Mouse (Mus musculus): Measurements from ENCODE around the gene Mapk8ip1. TPM values are rescaled to one million over a fixed set of nuclear protein-coding genes. Genes with fewer than 3 reads are reported as not detected.

Mapk8ip1 gene
- total RNA-seq, 2 experiments from 2014 or later: 344 to 389 TPM

DNA sequence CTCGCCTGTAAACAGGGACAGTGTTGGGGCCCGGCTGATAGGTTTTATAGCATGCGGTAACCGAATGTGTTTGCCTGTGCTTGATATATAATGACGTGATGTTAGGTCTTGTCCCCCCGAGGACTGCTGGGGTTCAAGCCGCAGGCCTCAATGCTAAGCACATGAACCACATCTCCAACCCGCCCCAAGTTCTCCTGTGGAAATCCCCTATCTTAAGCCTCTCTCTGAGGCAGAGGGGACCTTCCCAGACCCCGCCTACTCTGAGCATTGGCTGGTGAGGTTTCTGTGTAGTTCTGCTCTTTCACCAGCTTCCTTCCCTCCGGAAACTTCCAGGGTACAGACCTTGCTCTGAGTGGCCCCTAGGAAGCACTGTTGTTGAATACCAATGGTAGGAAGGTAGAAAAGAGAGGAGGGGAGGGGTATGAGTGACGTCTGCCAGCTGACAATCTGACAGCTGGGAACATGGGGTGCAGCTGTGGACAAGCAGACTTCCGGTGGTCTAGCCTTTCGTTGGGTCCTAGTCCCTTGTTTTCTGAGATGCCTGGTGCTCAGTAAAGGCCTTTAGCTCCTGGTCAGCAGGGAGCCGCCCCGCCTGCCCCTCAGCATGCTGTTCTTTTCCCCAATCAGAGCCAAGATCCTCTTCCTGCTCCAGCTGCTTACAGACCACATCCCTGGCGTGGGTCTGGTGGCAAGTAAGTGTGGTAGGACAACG lies 21.1 kb downstream of the Mapk8ip1 start:
- no peak for DNase-seq (ENCODE audit: low spot score in 2 of 2)
- intact Hi-C loops (cut with DNase I): no loop called here

DNA sequence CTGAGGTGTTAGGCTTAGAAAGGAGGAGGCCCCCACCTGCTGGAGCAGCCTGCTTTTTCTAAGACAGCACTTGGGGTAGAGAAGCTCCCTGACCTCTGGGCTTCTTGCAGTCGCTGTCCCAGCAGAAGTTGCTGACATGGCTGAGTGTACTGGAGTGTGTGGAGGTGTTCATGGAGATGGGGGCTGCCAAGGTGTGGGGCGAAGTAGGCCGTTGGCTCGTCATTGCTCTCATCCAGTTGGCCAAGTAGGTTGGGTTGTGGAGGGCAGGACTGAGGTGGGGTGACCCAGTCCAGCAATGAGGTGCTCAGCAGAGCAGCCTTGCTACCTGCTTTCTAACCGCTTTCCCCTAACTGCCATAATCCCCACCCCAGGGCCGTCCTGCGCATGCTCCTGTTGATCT lies 23.7 kb downstream of the Mapk8ip1 start:
- intact Hi-C loops (cut with DNase I): no loop called here
- no peak for DNase-seq (ENCODE audit: low spot score in 2 of 2)

DNA sequence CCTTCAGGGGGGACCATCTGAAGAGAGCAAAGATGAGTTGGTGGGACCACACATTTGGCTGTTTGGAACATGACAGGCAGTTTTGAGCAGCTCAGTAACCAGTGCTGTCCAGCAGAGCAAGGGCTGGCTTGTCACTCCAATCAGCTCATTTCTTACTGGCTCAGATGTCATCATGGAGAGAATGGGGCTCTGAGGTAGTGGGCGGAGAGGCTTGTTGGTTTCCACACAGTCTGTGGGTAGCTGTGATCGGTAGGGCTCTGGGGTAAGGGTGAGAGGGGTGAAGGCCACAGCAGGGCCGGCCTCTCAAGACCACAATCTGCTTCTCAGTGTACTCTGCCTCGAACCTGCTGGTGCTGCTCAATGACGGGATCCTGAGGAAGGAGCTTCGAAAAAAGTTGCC lies 24.8 kb downstream of the Mapk8ip1 start:
- DNase-seq (ENCODE audit: low spot score in 2 of 2): no peak
- intact Hi-C loops (cut with DNase I): no loop called here

DNA sequence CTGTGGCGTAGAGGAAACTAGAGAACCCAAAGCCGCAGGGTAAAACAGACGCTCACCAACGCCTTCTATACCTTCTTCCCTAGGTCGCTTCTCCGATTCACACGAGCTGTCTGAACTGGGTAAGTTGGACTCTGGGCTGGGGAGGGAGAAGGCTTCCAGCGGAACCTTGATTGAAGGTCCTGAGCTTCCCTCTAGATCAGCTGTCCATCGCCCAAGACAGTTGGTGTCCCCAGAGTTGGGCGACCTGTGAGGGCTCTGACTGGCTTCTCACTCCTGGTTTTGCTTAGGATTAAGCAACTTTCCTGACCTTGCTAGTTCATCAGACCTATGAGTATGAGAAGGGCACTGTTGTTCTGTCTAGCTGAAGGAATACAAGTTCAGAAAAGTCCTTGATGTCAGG lies 25.3 kb downstream of the Mapk8ip1 start:
- DNase-seq (ENCODE audit: low spot score in 2 of 2): no peak
- intact Hi-C loops (cut with DNase I): no loop called here

DNA sequence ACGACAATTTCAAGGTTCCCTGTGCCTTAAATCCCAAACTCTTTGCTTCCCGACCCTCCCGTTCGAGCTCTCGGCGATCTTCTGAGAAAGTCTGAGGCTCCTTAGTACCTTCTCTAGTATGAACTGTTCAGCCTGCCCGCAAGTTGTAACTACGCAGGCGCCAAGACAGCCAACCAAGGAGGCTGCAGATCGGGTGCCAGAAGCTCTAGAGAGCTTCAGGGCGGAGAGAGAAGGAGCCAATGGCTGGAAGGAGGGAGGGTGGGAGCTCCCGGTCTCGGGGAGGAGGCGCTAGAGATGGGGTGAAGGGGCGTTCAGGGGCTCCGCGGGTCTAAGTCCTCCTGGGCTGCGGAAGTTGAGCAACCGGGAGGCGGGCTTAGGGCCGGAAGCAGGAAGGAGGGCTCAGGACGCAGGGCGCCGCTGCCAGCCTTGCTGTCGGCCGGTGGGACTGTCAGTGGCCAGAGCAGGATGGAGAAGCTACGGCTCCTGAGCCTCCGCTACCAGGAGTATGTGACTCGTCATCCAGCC lies 25.9 kb downstream of the Mapk8ip1 start:
- DNase-seq (ENCODE audit: low spot score in 2 of 2): peak; percentile 95
- intact Hi-C loops (cut with DNase I): no loop called here

DNA sequence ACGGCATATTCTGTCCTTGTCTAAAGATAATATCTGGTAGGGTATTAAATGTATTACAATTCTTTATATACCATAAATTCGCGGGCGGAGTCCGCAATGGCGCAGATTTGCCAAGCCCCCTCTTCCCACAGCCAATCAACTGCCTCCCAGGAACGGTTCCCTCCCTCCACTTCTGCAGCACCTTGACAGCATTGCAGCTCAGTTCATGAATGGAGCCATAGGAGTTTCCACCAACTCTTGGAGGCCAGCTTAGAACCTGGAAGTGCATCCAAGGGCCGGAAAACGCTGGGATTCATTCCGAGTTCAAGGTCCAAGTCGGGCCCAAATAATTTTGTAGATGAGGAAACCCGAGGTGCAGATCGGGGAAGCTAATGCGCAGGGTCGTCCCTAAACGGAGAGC lies 26.5 kb downstream of the Mapk8ip1 start, which contains the start of the genes Pex16 and Large2:
TSS of gene Pex16 (plus strand) at position 163 of the 400 bp plus-strand sequence.
TSS of gene Large2 (minus strand) at position 356 of the 400 bp plus-strand sequence.
- intact Hi-C loops (cut with DNase I): no loop called here
- peak; percentile 58 to 61 for DNase-seq (ENCODE audit: low spot score in 2 of 2)

DNA sequence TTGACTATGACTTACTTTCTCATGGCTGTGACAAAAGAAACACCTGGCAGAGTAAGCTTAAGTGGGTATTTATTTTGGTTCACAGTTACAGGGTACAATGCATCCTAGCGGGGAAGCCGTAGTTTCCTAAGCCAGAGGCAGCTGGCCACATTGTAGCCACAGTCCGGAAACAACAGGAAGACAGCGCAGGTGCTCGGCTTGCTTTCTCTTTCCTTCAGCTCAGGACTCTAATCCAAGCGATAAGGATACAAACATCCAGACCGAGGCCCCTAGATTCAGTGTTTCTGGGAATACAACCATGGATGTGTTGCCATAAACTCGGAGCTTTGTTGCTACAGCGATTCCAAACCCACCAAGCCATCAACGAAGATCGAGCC lies 27.6 kb downstream of the Mapk8ip1 start:
- intact Hi-C loops (cut with DNase I): no loop called here
- DNase-seq (ENCODE audit: low spot score in 2 of 2): no peak

DNA sequence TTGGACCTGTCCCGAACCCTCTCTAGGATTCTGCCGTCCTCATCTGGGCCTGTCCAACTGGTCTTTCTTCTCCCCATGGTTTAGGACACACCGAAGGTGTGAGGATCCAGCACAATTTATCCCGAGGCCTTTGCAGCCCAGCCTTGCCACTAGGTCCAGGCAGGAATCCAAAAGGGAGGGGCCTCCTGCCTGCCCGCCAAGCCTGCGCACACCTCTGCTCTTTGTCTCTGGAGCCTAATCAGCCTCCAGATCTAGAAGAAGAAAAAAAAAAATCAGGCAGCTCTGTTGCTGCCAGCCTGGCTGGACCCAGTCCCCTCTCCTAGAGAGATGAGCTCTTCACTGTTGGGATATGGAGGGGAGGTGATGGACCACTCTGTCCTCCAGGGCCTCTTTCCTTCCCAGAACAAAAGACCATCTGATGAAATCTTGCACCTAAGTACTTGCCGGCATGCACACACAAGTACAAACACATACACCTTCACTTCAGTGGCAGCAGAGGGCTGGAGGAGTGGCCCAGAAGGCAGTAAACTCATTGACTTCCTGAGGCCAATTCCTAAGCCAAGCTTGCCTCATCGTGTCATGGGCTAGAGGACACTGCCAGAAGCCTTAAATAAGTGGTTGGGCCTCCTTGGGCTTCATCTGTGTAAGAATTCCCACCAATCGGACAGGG lies 28.2 kb downstream of the Mapk8ip1 start:
- DNase-seq (ENCODE audit: low spot score in 2 of 2): no peak
- intact Hi-C loops (cut with DNase I): no loop called here

DNA sequence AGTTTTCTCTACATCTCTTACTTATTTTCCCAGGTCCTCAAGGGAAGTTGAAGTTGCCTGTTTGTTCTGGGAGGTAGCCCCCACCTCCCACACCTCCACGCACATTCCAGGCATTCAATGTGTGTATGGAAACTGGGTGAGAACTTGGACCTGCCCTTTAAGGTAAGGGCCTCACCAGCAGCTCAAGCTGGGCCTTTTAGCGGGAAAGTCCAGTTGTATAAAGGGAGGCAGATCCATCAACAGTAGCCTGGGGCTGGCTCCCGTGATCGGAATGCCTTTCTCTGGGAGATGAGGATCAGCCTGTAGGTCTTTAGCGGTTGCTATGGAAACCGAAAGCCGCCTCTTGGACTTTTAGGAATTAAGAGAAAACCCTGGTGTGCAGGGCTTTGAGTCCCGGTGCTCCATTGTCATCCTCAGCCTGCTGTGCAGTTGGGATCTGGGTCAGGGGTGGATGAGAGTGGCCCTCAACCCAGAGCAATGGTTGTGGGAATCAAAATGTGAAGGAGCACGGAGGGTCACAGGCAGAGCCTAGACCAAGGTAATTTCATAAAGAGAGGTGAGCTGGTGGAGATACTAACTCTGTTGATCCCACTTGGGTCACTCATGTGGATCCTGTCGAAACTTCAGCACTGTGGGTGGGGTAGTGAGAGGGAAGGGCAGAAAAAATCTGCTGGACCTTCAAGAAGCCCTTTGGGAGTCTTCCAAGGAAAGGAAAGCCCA lies 28.9 kb downstream of the Mapk8ip1 start:
- intact Hi-C loops (cut with DNase I): no loop called here
- no peak for DNase-seq (ENCODE audit: low spot score in 2 of 2)

DNA sequence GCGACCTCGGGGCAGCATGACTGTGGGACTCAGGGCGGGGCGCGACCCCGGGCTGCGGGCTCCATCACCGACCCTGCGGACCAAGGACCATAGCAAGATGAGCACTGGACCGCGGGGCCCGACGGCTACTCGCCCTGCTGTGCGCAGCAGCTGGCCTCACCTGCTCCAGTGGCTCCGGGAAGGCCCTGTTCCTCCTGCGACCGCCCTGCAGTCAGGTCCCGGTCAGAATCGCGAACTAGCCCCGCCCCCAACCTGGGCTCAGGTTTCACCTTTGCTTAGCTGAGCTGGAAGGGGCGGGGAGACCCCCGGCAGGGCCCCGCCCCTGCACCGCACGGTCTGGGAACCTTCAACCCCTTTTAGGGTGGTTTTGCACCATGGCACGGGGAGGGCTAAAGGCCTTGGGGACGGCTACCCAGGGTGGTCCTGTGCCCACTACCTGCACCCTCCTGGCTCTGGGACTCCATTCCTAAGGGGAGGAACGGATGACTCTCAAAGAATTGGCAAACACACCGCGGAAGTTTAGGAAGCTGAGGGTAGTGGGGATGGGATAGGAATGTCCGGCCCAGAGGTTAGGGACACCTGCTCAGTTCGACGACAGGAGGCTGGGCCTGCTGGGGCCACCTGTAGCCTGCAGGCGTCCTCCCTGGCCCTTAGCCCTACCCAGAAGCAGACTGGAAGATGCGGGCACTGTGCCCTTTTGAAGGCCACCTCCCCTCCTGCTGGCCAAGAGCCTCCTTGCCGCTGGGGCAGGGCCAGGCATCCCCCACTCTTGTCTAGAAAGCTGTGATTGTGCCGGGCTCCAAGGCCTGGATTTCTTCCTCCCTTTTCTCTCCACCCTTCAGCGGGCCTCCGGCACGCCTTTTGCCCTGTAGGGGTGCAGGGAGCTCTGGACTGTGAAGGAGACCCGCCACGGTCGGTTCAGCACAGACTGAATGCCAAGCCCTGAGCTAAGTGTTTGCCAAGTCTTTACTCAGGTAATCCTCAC lies 29.9 kb downstream of the Mapk8ip1 start:
- intact Hi-C loops (cut with DNase I): no loop called here
- DNase-seq (ENCODE audit: low spot score in 2 of 2): no peak

DNA sequence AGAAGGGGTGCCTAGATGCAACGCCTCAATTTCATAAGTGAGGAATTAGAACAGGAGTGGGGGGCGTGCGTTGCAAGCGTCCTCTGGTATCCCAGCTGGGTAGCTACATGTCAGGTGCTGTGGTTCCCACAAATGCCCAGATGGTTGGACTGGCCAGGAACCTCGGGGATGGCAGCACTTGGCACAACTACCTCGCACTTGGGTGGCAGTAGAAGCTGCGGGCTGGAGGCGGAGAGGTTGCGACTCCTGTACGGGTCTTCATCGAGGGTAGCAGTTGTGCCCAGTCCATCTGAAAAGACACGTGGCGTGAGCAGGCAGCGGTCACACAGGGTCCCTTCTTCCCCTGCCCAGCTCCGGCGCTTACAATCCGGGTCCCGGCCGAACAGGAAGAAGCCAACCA lies 30.7 kb downstream of the Mapk8ip1 start:
- DNase-seq (ENCODE audit: low spot score in 2 of 2): no peak
- intact Hi-C loops (cut with DNase I): no loop called here

DNA sequence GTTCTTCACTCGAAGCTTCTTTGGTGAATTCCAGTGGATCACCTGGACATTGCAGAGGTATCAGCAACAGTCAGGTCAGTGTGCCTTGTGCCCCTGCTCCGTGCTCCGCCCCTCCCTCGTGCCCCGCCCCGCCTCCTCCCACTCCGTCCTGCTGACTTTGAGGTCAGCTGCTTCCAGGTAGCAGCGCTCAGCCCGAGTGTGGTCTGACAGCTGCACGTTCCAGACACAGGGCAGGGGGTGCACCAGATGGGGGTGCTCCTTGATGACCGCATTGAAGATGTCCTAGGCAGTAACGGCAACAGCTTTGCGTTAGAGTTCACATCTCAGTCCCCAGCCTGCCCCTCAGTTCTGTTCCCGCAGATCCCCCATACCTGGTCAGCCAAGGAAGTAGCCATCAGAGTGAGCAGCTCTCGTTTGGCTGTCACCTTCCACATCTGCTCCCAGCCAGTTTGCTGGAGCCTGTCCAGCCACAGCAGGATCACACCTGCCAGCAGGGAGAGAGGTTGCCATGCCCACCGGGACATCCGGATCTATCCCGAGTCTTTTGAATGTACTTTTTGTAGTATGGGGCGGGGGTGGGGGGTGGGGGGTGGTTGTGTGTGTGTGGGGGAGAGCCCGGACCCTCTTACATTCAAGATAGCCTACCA lies 33.6 kb downstream of the Mapk8ip1 start:
- intact Hi-C loops (cut with DNase I): no loop called here
- no peak for DNase-seq (ENCODE audit: low spot score in 2 of 2)

DNA sequence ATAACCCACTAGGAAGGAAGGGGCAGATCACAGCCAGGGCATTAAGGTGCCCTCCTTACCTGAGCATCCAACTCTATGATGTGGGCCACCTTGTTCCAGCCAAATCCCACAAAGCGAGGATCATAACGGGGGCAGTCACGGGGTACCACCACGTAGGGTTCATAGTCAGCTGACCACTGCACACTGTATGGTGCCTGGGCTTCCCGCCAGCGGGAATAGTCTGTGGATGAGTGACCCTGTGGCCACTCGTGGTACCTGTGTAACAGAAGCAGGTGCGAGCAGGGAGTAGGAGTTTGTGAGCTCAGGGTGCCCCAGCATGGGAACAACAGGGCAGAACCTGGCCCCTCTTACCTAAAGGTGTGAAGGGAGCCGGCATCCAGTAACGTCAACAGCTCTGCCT lies 35.5 kb downstream of the Mapk8ip1 start:
- no peak for DNase-seq (ENCODE audit: low spot score in 2 of 2)
- intact Hi-C loops (cut with DNase I): no loop called here

DNA sequence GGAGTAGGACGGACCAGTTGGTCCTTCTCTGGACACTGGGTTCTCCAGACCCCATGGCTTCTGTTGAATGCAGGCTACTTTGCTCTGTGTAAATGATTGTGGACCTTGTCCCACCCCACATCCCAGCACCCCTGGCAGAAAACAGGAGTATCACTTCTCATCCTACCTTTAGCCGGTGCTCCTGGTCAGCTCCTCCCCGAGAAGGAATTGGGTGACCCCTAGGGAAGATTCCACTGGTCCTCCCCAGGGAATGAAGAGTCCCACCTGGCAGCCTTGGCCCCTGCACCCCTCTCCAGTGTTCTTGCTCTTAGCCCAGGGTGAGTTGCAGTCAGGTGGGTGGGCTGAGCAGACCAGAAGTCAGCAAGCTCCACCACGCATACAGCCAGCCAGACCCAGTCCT lies 37.0 kb downstream of the Mapk8ip1 start:
- no peak for DNase-seq (ENCODE audit: low spot score in 2 of 2)
- intact Hi-C loops (cut with DNase I): no loop called here

DNA sequence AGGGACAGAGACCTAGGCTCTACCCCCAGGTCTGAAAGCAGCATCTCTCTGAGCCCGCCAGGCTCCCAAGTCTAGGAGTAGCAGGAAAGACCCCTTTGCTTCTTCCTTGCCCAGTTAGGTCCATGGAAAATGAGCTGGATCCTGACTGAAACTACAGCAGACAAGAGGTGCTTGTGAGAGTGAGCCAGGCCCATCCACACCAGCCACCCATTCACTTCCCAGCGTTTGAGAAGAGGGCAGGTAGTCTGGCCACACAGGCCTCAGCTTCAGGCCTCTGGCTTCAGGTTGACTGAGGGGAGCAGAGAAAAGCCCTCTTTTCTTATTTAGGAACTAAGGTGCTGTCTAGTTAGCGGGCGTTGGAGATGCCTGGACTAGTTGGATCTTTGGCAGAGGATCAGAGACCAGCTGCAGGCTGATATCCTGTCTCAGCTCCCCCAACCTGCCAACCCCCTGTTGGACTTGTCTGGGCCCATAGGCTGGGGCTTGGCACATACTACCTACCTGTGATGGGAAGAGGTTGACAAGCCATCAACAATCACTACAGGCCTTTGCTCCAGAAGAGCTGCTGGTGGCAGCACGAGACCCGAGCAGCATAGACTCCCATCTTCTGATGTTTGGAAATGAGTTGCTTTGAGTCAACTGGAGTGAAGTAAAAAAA lies 38.4 kb downstream of the Mapk8ip1 start:
- intact Hi-C loops (cut with DNase I): no loop called here
- DNase-seq (ENCODE audit: low spot score in 2 of 2): no peak

DNA sequence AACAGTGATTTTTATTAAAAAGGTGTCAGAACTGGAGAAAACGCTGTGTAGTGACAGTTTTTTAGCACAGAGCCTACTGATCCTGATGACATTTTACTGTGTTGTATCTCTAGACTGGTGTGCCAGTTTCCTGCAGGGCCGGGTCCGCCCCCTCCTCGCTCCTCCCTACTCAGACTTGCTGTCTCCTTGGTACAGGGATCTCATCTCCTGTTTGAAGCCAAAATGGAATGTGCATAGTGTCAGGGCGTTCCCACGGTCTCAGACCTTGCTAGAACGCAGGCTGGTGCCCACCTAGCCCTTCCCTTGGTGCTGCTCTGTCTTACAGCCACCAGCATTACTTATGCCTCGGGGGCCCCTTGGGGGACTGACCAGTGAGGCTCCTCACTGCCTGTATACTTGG lies 39.3 kb downstream of the Mapk8ip1 start:
- DNase-seq (ENCODE audit: low spot score in 2 of 2): no peak
- intact Hi-C loops (cut with DNase I): no loop called here

DNA sequence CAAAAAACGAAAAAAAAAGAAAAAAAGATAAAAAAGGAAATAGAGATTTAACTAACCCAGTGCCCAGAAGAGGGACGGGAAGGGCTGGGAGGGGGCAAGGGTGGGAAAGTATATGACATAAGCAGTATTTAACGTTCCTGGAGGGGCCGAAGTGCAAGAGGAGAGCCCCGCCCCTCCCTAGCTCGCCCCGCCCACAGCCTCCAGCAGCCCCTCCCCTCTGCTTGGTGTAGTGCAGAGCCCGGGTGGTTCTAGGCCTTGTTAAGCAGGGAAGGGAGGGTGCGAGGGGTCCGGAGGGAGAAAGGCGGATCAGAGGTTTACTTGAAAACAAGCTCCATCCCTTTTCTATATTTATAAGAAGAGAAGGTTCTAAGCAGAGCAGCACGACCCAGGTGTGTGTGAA lies 40.2 kb downstream of the Mapk8ip1 start:
- no peak for DNase-seq (ENCODE audit: low spot score in 2 of 2)
- intact Hi-C loops (cut with DNase I): no loop called here

DNA sequence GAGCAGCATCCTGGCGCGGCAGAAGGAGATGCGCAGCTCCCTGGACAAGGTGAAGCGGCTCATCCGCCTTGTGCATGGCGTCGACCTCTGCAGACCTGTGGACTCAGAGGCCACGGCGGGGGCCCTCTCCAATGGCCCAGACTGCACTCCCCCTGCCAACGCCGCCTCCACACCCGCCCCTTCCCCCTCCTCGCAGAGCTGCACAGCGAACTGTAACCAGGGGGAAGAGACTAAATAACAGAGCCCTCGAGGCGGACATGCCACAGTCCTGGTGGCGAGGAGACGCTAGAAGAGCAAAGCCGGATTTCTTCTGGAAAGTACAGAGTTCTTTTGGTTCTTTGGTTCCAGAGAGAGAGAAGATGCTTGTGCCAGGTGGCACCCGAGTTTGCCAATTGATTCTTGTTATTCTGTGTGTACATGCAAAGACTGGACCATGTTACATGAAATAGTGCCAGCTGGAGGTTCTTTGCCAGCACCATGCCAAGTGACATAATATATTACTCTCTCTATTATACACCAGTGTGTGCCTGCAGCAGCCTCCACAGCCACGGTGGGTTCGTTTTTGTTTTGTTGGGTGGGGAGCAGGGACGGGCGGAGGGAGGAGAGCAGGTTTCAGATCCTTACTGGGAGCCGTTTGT lies 40.8 kb downstream of the Mapk8ip1 start:
- no peak for DNase-seq (ENCODE audit: low spot score in 2 of 2)

More for the DNA sequence above, 40.8 kb downstream of the Mapk8ip1 start:
- intact Hi-C loops (cut with DNase I): no loop called here
